Mouse (Mus musculus) neural tube, postnatal 0 days (tissue): ENCODE results near the gene Tmem238. TPM values are rescaled to one million over a fixed set of nuclear protein-coding genes. Genes with fewer than 3 reads are reported as not detected.

Experiments
- polyA plus RNA-seq: library from polyadenylated mRNA; unstranded; fragments of >200 nt; fragmentation: Nextera tagmentation; extraction: Ambion mirVana; gene quantifications from 2 replicates; pipeline ENCODE4 v1.2.1, GENCODE M21; 2015

Tmem238 gene
- 15.1 and 19.9 TPM in 2 replicates for polyA plus RNA-seq

GRCm38 (mm10) chr7:4789436-4789935 is at the start of gene Tmem238:
Gene Tmem238 (minus strand): TSS chr7:4789656.

GRCm38 (mm10) chr7:4812303-4813104 is 23.0 kb upstream of the Tmem238 start, which contains the start of gene Ube2s:
Gene Ube2s (minus strand): TSS chr7:4812590.

DNA sequence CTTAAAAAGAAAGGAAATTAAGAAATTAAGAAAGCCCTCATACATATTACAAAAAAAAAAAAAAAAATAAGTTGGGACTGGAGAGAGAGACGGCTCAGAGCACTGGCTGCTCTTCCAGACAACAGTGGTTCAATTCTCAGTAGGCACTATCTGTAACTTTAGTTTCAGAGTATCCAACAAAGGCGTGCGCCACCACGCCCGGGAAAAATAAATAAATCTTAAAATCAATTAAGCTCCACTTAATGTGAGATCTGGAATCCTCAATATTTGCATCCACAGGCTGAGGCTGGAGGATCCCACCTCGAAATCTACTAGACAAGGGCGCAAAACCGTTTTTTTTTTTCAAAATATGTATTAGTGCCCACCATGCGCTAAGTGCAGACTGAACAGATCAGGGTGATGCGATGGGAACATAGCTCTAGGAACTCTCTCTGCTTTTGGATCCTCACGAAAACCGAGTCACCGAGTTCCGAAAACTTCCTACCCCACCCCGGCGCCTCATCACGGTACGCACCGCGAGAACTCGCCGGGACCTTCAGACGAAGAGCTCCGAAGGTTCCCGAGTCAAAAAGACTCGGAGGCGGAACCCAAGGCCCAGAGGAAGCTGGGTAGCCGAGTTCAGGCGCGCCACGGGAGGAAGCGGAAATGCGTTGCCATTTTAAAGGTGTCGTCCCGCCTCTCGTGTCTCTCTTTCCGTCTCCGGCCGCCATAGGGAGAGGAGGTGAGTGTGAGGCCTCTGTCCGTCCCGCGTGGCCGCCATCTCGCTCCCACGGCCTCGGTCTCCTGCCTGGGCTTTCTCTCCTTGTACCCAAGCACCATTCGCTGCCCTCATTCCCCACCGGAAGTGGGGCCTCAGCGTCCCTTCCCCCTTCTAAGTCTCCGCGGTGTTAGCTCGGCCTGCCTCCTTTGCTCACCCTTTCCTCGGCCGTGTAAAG is 3.1 kb upstream of the Tmem238 start, which contains the start of gene Rpl28:
Rpl28 (plus strand) TSS at position 597 of the 935 bp plus-strand sequence.

DNA sequence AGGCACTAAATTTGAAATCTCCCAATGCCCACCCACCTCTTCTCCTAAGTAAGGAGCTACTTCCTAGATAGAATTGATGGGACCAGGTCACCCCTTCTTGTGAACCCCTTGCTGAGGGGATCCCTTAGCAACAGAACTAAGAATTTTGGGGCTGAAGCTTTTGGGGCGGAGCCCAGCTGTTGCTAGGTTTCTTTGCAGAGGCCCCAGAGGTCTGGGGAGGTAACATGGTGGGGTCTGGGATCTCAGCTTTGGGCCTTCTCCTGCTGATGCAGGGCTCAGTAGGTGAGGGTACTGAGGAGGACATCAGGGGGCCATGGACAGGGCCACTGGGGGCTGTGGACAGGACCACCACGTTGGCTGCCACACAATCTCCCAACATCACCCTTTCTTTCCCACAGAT is 6.7 kb downstream of the Tmem238 start, which contains the start of the genes Il11 and Tmem190:
Il11 (minus strand) TSS at position 101 of the 400 bp plus-strand sequence.
Tmem190 (plus strand) TSS at position 179 of the 400 bp plus-strand sequence.

GRCm38 (mm10) chr7:4771202-4771601 is 18.3 kb downstream of the Tmem238 start, which contains the start of gene Fam71e2:
Gene Fam71e2 (minus strand): TSS chr7:4771302.

DNA sequence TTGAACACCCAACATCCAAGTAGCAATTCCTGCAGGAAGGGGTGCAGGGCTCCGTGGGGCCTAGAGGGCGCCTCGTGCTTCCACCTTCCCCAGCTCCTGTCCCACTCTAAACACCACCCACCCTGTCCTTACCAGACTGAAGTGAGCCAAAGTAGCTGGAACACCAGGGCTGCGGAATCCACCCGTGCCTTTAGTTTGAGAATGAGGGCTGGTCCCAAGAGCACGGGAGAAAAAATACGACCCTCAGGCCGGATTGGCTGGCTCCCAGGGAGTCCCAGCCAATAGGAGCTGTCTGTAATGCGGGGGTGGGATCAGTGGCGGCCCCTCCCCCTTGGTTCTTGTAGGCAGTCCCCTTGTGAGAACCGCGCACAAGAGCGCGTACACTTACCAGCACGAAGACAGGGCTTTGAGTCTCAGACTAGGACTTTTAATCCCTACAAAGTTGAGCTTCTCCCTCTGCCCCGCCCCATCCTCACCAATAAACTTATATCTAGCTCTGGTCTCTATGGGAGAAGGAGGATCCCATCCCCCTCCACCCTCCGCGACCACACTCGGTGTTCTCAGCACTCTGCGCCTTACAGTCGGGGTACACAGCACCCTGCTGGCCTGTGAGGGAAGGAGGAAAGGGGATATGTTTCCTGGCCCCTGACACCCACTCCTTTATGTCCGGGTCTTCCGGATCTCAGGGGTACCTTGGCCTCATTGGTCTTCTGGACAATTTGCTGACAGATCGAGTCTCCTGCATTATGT is 36.5 kb downstream of the Tmem238 start, which contains the start of gene Cox6b2:
Cox6b2 (minus strand) TSS at position 274 of the 750 bp plus-strand sequence.

GRCm38 (mm10) chr7:4739544-4740275 is 49.7 kb downstream of the Tmem238 start, which contains the start of gene Kmt5c:
Gene Kmt5c (plus strand): TSS chr7:4740115.

Other genes starting within 250 kb of the Tmem238 start
- 82.1 and 85.1 TPM in 2 replicates for gene Syt5, start 242.1 kb downstream of the Tmem238 start, polyA plus RNA-seq
- 0.45 and 0.60 TPM in 2 replicates for gene Ptprh, start 185.6 kb downstream of the Tmem238 start, polyA plus RNA-seq
- gene Tmem86b, start 158.2 kb downstream of the Tmem238 start, polyA plus RNA-seq = 0.75 and 1.0 TPM in 2 replicates
- gene Ppp6r1, start 130.6 kb downstream of the Tmem238 start, polyA plus RNA-seq = 11.9 and 12.9 TPM in 2 replicates
- 159 and 162 TPM in 2 replicates for gene Hspbp1, start 104.6 kb downstream of the Tmem238 start, polyA plus RNA-seq
- gene Brsk1, start 99.1 kb downstream of the Tmem238 start, polyA plus RNA-seq = 9.4 and 9.6 TPM in 2 replicates
- 0.13 TPM in 1 of 2 replicates, not detected in the other for gene Tmem150b, start 64.4 kb downstream of the Tmem238 start, polyA plus RNA-seq
- 27.9 and 32.2 TPM in 2 replicates for gene Kmt5c, start 49.5 kb downstream of the Tmem238 start, polyA plus RNA-seq
- gene Cox6b2, start 36.6 kb downstream of the Tmem238 start, polyA plus RNA-seq = 64.8 and 72.7 TPM in 2 replicates
- gene Fam71e2, start 18.4 kb downstream of the Tmem238 start, polyA plus RNA-seq = not detected in 2 replicates
- gene Il11, start 6.8 kb downstream of the Tmem238 start, polyA plus RNA-seq = 1.3 and 1.4 TPM in 2 replicates
- not detected in 2 replicates for gene Tmem190, start 6.7 kb downstream of the Tmem238 start, polyA plus RNA-seq
- gene Rpl28, start 3.2 kb upstream of the Tmem238 start, polyA plus RNA-seq = 306 and 332 TPM in 2 replicates
- gene Ube2s, start 22.9 kb upstream of the Tmem238 start, polyA plus RNA-seq = 236 and 237 TPM in 2 replicates
- gene Shisa7, start 55.0 kb upstream of the Tmem238 start, polyA plus RNA-seq = 8.2 and 11.1 TPM in 2 replicates
- gene Isoc2b, start 80.6 kb upstream of the Tmem238 start, polyA plus RNA-seq = 3.1 and 4.0 TPM in 2 replicates
- 0.85 and 0.86 TPM in 2 replicates for gene Isoc2a, start 87.5 kb upstream of the Tmem238 start, polyA plus RNA-seq
- 0.42 TPM in 1 of 2 replicates, not detected in the other for gene Gm36210, start 116.9 kb upstream of the Tmem238 start, polyA plus RNA-seq
- 3.0 and 4.2 TPM in 2 replicates for gene Zfp628, start 125.6 kb upstream of the Tmem238 start, polyA plus RNA-seq
- 35.0 and 39.1 TPM in 2 replicates for gene Nat14, start 132.4 kb upstream of the Tmem238 start, polyA plus RNA-seq
- gene Ssc5d, start 136.1 kb upstream of the Tmem238 start, polyA plus RNA-seq = 0.88 and 1.3 TPM in 2 replicates
- gene Sbk2, start 174.8 kb upstream of the Tmem238 start, polyA plus RNA-seq = not detected in 2 replicates
- 0.12 and 0.25 TPM in 2 replicates for gene Sbk3, start 181.5 kb upstream of the Tmem238 start, polyA plus RNA-seq
- 37.5 and 40.0 TPM in 2 replicates for gene Zfp579, start 206.5 kb upstream of the Tmem238 start, polyA plus RNA-seq
- gene Zfp524, start 224.8 kb upstream of the Tmem238 start, polyA plus RNA-seq = 5.8 and 6.8 TPM in 2 replicates
- 22.9 and 26.6 TPM in 2 replicates for gene Fiz1, start 225.0 kb upstream of the Tmem238 start, polyA plus RNA-seq
- gene Gm44973, start 225.8 kb upstream of the Tmem238 start, polyA plus RNA-seq = 1.3 and 2.1 TPM in 2 replicates
- 5.1 and 5.6 TPM in 2 replicates for gene Zfp865, start 230.7 kb upstream of the Tmem238 start, polyA plus RNA-seq
- 72.3 and 78.9 TPM in 2 replicates for gene Ccdc106, start 230.9 kb upstream of the Tmem238 start, polyA plus RNA-seq
- gene 4632433K11Rik, start 244.5 kb upstream of the Tmem238 start, polyA plus RNA-seq = not detected in 2 replicates
- gene Zfp784, start 248.8 kb upstream of the Tmem238 start, polyA plus RNA-seq = 6.1 and 7.8 TPM in 2 replicates